Mouse (Mus musculus): Measurements from ENCODE around the gene Ccnk.

Gene Ccnk

DNA sequence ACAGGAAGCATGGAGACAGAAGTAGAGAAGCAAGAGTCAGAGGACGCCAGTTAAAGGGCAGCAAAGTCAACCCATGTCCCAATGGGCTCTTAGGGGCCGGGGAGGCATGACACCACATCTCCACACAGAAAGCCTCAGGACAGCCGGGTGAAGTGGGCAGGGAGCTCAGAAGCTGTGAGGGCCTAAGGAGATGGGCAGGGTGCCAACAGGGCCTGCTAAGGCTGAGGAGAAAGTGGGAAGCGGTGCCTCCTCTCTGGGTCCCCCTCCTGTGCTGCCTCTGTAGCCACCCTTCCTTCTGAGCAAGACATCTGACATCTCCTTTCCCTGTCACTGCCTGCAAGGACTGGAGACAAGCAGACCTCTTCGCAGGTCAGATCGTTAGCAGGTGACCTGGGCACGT is 46.4 kb downstream of the Ccnk start:
- DNase-seq: no peak

DNA sequence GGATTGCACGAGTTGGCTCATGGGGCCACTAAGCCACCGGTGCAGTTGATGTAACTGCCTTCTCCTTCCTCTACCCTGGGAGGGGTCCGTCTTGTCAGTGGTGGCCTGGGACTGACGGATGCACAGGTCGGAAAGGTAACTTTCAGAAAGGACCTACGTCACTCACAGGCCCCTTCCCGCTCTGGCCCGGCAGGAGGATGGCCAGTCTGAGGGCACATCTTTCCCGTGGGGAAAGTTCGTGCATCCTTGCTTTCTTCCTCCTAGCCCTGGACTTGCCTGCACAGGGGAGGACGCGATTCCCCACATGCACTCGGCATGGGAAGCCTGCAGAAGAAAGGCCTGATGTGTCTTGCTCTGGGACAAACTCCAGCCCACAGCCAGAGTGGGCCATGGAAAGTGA is 46.8 kb downstream of the Ccnk start:
- no peak for DNase-seq

DNA sequence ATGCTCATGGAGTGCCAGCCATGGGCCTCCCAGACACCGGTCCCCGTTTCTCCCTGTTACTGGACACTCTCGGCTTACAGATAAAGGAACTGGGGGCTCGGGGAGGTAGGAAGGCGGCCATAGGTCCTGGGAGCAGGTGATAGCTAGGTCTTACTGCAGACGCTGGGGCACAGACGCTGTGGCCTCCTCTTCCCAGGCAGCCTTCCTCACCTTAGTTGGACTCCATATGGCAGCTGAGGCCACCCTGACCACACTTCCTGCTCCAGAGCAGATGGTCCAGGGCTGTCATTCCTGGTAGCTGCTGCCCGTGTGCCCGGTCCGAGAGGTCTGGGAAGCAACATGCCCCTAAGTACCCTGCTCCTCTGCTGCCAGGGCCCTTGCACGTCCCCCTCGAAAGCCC is 47.6 kb downstream of the Ccnk start:
- no peak for DNase-seq

DNA sequence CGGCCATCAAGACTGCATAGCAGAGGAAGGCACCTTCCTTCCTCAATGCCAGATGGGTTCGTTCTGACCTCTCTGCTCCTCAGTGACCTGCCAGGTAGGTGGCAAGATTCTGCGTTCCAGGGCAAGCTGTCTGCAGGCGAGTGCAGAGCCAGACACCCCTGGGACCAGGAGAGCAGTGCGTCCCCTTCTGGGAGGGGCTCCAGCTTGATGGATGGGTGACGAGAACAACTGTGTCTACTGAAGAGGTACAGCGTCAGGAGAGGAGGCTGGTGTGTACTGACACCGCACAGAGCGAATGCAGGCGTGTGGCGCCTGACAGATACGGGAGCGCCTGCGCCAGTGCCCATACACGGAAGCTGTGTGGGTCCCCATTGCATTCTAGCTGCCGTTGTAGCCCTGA is 48.1 kb downstream of the Ccnk start:
- DNase-seq: no peak

DNA sequence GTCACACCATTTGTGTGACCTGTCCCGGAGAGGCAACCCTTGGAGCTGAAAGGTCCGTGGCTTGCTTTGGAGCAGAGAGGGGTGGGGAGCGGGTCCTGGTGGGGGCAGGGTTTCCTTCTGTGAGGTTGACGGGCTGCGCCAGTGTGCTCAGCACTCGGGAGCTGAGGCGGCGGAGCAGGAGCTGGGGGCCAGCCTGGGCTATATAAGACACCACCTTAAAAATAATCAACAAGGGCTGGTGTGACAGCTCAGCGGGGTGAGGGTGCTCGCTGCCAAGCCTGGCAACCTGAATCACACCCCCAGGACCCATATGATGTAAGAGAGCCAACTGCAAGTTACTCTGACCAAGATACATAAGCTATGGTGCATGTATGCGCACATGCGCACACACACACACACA is 50.7 kb downstream of the Ccnk start:
- no peak for DNase-seq

DNA sequence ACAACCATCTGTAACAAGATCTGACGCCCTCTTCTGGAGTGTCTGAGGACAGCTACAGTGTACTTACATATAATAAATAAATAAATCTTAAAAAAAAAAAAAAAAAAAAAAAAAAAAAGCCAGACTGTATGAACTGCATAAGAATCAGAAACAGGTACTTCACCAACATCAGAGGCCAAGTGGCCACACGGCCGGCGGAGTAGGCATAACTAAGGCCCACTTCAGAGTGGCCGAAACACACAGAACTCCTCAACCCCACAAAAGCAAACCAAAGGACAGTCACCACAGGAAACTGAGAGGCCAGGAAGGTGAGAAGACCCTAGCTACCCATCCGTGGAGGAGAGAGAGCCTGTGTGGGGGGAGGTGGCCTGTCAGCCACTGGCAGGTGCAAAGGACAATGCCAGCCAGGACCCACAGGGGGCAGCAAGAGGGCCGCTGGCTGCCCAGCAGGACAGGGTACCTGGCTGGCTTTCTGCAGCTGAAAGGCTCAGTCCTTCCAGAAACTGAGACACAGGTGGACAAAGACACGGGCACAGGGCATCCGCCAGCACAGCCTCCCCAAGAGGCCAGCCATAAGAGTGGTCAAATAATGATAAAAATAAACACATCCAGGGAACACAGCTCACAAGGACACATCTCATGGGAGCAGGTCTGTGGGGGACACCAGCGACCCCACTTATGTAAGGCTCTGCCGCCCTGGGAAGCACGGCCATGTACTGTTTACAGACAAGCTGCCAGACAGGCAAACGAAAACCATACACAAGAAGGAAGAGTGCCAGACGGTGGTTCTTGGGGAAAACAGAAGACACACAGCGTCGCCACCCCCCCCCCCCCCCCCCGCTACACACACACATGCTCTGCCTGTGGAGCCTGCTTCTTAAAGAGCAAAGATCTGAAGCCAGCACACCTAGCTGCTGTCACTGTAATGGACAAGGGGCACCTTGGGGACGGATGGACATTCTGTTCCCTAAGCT is 51.7 kb downstream of the Ccnk start:
- DNase-seq: peak; percentile 34 to 42

DNA sequence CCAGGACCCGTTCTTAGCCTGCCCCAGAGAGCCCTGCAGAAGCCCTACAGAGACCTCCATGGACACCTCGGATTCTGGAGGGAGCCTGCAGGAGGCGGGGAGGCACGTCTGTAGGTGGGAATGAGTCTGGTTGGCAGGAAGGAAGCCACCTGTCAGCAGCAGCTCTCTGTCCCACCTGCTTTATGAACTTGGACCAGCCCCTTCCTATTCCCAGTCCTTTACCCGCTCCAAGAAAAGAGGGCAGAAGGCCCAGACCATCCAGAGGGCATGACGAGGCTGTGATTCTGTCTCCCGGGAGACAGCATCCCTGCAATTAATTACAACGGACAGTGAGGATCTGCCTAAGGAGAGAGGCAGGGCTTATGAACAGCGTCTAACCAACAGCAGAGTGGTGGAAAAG is 52.5 kb downstream of the Ccnk start:
- DNase-seq: no peak

DNA sequence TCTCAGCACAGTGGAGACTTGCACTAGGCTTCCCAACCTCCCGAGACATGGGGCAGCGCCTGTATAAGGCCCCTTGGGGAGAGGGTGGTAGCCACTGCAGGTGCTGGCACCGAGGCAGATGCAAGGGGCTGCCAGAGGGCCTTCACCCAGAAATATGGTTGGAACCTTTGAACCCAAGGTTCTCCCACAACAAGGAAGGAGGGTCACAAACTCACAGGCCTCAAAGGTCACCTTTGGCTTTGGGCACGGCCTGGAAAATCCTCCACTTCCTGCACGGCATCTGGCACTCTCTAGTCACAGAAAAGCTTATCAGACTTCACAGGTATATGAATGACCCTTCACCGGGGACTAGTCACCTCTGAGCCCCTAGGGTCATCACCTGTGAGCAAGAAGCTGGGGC is 54.4 kb downstream of the Ccnk start:
- no peak for DNase-seq

DNA sequence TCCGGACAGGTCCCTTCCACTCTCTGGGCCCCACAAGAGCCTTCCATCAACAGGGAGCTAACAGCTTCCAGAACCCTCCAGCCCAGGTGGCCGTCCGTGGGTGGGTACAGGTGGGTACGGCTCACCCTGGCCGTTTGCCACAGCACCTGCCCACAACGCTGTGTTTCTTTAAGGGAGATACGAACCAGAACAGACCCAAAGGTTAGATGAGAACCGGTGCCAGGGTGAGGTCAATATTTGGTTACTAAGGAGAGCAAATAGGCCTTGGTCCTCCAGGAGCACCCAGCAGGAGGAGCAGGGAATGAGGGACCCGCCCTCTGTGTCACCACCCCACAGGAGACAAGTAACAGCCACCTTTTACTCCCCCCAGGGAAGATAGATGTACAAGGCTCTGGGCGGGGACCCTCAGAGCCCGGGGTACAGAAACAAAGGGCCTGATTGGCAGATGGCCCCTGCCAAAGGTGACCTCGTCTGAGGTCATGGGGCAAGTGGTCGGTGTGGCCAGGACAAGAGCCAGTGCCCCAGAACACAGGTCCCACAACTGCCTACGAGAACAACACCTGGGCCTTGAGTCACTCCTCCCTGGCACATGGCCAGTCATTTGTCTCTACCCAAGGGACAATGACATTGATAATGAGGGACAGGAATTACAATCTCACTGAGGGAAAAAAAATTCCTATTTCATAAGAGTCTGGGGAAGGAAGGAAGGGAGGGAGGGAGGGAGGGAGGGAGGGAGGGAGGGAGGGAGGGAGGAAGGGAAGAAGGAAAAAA is 55.6 kb downstream of the Ccnk start:
- DNase-seq: no peak

DNA sequence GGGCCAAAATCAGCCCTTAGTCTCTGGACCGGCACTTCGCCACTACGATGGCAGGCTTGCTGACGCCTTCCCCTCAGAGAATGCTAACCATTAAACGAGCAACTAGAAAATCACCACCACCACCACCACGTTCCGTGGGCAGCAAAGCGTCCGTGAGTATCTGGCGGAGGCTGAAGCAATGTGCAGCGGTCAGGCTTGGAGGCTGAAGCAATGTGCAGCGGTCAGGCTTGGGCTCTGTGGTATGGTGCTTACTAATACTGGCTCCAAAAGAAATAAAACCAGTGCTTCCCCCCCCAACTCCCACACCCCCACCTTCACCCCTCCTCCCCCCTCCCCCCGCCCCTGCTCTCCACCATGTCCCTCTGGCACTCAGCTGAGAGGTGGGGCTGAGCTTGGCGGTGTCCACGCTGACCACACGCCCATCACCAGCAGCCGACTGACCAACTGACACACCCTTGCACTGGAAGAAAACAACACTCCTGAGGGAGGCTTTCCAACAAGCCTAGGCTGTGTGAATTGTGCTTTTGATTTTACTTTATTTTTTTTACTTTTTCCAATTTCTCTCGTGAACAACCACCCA is 56.7 kb downstream of the Ccnk start:
- DNase-seq: no peak

DNA sequence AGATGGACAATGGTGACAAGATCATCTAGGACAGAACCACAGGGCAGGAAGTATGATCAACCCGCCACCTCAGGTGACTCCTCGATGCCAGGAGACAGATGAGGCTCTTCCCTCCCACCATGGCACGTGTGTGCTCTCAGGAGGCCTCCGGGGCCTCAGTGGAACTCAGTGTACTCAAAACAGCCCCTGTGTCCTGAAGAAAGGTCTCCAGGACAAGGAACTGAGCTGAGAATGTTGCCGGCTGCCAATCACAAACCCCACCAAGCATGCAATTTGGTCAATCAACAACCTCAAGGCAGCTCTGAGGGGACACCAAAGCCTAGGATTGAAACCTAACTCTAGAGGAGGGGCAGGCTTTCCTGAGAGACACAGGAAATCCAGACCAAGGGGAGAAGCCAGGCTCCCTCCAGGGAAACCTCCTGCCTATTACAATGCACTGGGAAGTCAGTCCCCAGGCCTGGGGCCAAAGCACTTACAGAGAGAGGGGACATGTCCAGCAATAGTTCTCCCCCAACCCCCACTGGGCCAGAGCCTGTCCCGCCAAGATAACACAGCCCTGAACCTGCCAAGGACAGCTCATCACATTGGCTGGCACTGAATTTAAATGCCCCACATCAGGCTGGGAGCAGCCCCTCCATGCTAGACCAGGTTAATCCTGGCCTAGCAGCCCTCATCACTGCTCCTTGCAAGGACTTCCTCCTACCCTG is 58.1 kb downstream of the Ccnk start:
- DNase-seq: no peak

DNA sequence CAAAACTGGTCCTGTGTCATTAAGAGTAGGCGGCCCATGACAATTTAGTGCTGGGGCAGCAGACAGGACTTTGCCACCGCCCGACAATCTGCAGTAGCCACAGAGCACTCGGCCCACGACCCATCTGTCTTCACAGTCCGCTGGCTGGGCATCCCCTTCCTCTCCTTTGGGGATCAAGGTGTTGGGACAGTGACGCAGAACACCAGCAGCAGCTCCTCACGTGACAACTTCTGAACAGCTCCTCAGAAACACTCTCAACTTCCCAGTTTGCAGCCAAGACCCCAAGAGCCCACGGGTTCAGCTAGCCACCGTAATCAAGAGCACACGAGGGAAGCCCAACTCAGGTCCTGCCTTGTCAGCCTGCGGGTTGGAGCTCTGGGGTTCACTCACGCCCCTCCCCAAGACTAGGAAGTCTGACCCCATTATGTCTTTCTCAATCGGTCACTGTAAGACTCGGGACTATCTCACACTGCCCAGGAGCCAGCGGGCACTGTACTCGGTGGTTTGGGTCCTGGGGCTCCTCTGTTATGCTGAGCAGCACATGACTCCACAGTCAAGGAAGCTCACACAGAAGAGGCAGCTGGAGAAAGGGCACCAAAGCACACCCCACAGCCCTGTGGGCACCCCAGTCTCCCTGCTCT is 59.1 kb downstream of the Ccnk start:
- DNase-seq: no peak

DNA sequence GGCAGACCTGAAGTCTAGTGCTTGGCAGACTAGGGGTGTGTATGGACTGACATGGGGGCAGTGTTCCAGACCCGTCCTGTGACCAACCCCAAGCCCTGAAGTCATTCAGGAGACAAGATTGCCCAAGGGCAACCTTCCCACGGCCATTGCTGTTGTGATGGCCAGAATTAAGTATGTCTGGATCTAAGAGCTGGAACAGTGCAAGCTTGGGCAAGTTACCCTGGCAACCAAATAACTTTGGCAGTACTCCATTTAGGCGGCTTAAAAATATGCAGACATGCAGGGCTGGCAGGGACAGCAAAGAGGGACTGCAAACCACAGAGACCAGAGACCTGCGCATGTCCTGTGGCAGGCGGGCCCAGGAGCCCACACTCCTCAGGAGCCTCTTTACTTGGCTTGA is 60.1 kb downstream of the Ccnk start:
- no peak for DNase-seq

DNA sequence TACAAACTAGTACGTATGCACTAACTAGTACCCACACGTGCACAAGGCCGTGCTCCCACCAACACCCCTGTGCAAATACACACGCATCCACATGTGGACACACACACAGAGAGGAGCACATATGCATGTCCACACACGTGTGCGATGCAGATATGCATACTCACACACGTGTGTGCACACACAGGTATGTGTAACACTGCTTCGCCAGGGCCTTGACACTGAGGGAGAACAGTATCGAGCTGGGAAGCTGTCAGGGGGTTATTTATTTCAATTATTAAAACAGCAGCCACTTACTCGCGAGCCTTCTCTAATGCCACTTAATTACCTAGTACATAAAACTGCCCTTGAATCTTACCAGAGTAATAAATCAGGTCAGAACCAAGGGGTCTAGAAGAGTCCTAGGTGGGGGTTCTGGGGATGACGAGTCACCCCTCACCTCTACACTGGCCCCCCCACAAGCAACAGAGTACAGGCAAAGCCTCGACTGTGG is 61.1 kb downstream of the Ccnk start:
- no peak for DNase-seq

DNA sequence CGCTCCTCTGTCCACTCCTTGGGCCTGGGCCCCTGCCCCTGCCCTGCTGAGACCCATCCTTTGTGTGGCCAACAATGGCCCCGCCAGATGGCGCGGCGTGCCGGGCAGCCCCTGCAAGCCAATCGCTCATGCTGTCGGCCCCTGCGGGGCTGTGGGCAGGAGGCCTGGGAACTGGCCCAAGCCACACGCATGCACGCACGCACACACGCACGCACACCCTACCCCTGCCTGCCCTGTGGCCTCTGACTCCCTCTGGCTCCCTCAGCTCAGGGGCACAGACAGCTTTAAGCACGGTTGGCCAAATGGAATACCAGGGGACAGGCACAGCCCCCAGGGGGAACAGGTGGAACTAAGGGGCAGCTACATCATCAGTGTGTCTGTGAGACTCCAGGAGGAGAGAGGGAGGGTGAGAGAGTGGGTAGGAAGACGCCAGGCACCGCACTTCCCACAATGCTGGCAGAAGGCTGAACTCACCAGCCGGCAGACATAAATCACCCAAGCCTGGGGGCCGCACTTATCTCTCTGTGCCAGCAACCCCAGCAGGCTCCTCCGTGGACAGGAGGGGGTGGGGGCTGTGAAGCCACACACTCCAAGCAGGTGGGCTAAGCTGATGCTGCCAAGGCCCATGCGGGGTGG is 61.7 kb downstream of the Ccnk start:
- no peak for DNase-seq

DNA sequence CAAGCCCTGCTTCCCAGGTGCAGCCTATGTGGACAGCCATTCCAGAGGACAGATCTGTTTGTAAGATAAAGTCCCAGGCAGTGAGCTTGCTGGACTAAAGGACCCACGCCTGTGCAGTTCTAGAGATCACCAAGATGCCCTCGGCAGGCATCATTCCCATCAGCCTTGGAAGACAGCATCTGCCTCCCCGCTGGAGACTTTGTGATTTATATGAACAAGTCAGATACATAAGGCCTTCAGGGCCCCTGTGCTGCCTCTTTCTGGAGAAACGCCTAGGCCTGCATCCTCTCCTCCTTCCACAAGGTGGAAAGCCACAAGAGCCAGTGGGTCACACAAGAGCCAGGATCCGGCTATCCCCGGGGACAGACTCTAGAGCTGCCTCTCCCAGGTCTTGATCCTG is 62.2 kb downstream of the Ccnk start:
- no peak for DNase-seq

DNA sequence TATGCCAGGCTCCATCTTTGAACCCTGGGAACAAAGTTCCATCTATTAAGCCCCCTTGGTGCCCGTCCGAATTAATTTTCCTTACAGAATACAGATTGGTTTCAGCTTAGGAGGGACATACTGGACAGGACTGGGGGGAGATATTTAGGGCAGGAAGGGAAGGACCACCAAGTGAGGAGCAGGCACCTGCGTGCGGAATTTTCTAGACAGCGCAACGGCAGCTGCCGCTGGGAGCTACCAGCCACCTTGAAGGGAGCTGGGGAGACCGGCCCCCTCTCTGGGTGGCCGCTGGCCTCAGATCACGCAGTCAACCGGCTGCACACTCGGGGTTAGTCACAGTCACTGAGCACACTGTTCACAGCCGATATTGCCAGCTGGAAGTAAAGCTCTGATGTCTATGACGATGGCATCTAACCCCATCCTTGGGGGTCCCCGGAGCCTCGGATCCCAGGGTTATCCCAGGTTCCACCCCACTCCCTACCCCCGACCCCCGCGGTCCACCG is 62.9 kb downstream of the Ccnk start:
- DNase-seq: no peak

DNA sequence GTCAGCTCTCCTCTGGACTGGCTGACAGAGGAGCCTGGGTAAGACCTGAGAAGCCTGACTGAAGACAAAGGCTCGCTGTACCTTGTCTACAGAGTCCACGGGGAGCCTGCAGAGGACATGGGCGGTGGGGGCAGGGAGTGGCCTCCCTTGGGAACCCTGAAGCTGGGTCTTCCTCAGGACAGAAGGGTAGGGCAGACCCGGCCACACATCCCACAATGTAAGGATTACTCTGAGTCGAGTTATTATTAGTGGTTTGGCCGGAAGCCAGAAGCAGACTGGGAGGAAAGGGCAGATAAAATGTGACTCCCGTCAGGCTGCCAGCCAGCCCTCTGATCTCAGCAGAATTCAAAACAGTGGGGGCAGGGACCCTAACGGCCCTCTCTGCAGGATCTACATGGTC is 65.4 kb downstream of the Ccnk start:
- no peak for DNase-seq

DNA sequence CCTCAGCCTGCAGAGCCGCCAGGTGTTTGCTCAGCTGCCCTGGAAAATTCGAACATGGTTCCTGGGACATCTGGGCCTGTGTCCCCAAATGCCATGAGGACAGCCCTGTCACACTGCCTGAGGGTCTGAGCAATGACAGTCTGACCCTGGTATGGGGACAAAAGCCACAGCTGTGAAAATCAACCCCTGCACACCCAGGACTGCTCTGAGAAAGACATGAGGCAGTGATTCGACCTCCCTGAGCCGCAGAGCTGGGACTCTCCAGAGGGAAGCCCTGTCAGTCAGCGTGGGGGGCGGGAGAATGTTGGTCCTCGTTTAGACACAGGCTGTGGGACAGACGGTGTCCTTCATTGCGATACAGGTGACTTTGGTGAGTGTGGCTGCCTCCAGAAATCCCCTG is 66.2 kb downstream of the Ccnk start:
- DNase-seq: no peak

DNA sequence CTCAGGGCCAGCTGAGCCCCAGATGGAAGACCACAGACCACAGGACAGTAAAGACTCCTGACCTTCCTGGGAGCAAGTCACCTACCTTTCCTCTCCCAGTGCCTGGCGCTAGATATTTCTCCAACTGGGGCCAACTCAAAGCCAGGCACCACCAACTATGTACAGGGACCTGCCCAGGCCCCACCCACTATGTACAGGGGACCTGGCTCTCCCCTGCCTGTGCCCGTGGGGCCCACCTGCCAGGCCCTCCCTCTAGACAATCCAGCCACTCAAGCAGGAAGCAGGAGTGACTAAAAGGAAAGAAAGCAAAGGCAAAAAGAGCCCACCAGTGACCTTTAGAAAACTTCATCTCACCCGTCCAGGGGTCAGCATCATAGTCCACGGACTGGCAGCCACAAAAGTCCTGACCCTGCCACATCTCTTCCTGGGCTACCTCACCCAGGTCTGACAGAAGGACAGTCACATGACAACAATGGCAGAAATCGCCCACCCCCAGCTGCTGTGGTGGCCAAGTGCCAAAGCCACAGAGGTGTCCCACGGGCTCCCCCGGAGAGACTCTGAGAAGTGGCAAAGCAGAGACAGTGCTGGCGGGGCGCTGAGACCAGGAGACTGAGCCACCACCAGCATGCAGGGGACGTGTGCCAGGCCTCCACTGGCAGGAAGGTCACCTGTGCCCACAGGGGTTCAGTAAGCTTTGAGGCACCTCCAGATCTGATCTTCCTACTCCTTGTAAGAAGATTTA is 67.6 kb downstream of the Ccnk start:
- no peak for DNase-seq

DNA sequence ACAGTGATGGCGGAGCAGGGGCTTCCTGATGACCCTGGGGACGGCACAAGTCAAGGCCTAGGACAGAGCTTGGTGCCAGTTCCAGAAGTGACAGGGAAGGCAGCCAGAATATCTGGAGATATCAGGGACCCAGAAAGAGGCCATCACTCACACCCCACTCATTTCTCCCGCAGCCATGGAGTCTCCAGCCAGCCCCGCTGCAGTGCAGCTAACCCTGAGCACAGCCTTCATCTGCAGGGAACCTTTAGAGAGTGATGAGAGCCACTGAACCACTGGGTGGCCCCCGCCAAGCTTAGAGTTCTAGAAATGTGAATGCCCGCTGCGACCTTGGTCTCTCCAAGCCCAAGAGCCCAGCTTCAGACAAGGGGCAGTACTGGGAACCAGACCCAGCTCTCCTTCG is 69.6 kb downstream of the Ccnk start:
- no peak for DNase-seq

All from thymus, postnatal 36 days (tissue).